Mouse (Mus musculus) liver, adult 2 months (tissue): Measurements from ENCODE around the gene Fzr1. TPM values are rescaled to one million over a fixed set of nuclear protein-coding genes. Genes with fewer than 3 reads are reported as not detected.

Experiments used
- DNase-seq: peaks from one replicate; pipeline ENCODE4 v3.0.0-alpha.2; 2011; ENCODE audit warnings: low read depth, low spot score; ENCODE audit errors: extremely low read depth
- H3K27ac ChIP-seq: fragments of 200-500 bp; replicated peaks from 2 replicates; pipeline ENCODE4 v1.5.1; 2012; ENCODE audit warnings: low read depth, mild to moderate bottlenecking, control low read depth, inconsistent platforms, low read length; ENCODE audit not compliant: insufficient read depth
- H3K27me3 ChIP-seq: fragments of 200-500 bp; 2 replicates; pipeline ENCODE4 v1.6.1; 2012; ENCODE audit warnings: mild to moderate bottlenecking, moderate library complexity, low read length, inconsistent platforms; ENCODE audit not compliant: control insufficient read depth, insufficient read depth
- H3K36me3 ChIP-seq: fragments of 200-500 bp; 2 replicates; pipeline ENCODE4 v1.6.1; 2012; ENCODE audit warnings: low read length, inconsistent platforms; ENCODE audit not compliant: control insufficient read depth, insufficient read depth
- H3K4me1 ChIP-seq: fragments of 200-500 bp; 2 replicates; pipeline ENCODE4 v1.6.1; 2011; ENCODE audit warnings: low read length; ENCODE audit not compliant: control insufficient read depth, insufficient read depth
- H3K4me3 ChIP-seq: fragments of 200-500 bp; 2 replicates; pipeline ENCODE4 v1.5.1; 2011; ENCODE audit warnings: low read depth, mild to moderate bottlenecking, control low read depth, low read length, moderate library complexity; ENCODE audit not compliant: insufficient read depth
- H3K79me2 ChIP-seq: fragments of 200-500 bp; 2 replicates; pipeline ENCODE4 v1.6.1; 2012; ENCODE audit warnings: inconsistent platforms, mild to moderate bottlenecking, low read length, moderate library complexity; ENCODE audit not compliant: control insufficient read depth, insufficient read depth
- H3K9ac ChIP-seq: fragments of 200-500 bp; 2 replicates; pipeline ENCODE4 v1.6.1; 2012; ENCODE audit warnings: low read depth, mild to moderate bottlenecking, control low read depth, inconsistent platforms, low read length
- CTCF ChIP-seq: fragments of 200-500 bp; IDR thresholded peaks from 2 replicates; pipeline ENCODE4 v1.5.1; 2011; ENCODE audit warnings: low read depth, low read length, control low read depth
- POLR2A ChIP-seq: fragments of 200-500 bp; IDR thresholded peaks from 2 replicates; pipeline ENCODE4 v1.6.1; 2011; ENCODE audit warnings: low read length, control low read depth; ENCODE audit not compliant: insufficient read depth; ENCODE audit errors: extremely low read depth
- WGBS: fragments of 180-500 bp; shearing (Covaris S2); methylation state at CpG from one replicate; pipeline ENCODE4 v1.1.7; 2018; 5-methylcytosine and 5-hydroxymethylcytosine counted together
- polyA plus RNA-seq: library from polyadenylated mRNA; depleted of rRNA; stranded (reverse); fragments of >200 nt; gene quantifications from 2 replicates; pipeline ENCODE4 v1.2.3, GENCODE M21; 2012
- total RNA-seq: library from RNA; depleted of rRNA; stranded (reverse); fragments of >200 nt; gene quantifications from 2 replicates; pipeline ENCODE4 v1.2.3, GENCODE M21; 2014

Fzr1 gene
- total and polyA plus RNA-seq, 2 experiments: 6.2 to 29.9 TPM

- 52% methylated on average over 12 of the region's 12 CpGs for WGBS
- DNase-seq: no peak
- TF ChIP-seq CTCF (no peak), POLR2A (no peak)
- 0 out of 2 replicates have a peak, but pooled peaks cover 3% of the 10 kb centered on the region for H3K79me2 ChIP-seq
- H3K4me1 ChIP-seq: peaks cover 13% of the 10 kb centered on the region
- no peak overlapping the region for H3K4me3 ChIP-seq
- H3K27me3 ChIP-seq: no peaks in the 10 kb centered on the region
- H3K36me3 ChIP-seq: no peaks in the 10 kb centered on the region
- H3K27ac ChIP-seq: no peak overlapping the region
- no peak overlapping the region for H3K9ac ChIP-seq
Observed at GRCm38 (mm10) chr10:81356352-81356990, 21.8 kb downstream of the Fzr1 start.

GRCm38 (mm10) chr10:81355533-81355932 is 22.8 kb downstream of the Fzr1 start:
- Histone ChIP-seq H3K4me1 (peaks cover 15% of the 10 kb centered on the region), H3K79me2 (0 out of 2 replicates have a peak, but pooled peaks cover 3% of the 10 kb centered on the region), H3K4me3 (no peak overlapping the region), H3K36me3 (no peaks in the 10 kb centered on the region), H3K9ac (no peak overlapping the region), H3K27me3 (no peaks in the 10 kb centered on the region), H3K27ac (no peak overlapping the region)
- no peak for TF ChIP-seq POLR2A
- WGBS: 87% methylated on average over 4 of the region's 4 CpGs
- DNase-seq: no peak

GRCm38 (mm10) chr10:81354738-81355477 is 23.4 kb downstream of the Fzr1 start:
- TF ChIP-seq CTCF (no peak), POLR2A (no peak)
- Histone ChIP-seq H3K27me3 (no peaks in the 10 kb centered on the region), H3K4me3 (no peak overlapping the region), H3K9ac (no peak overlapping the region), H3K36me3 (no peaks in the 10 kb centered on the region), H3K79me2 (0 out of 2 replicates have a peak, but pooled peaks cover 3% of the 10 kb centered on the region), H3K27ac (peak overlapping the region; percentile 26; the same call in 1 of the 2 replicates), H3K4me1 (peaks cover 15% of the 10 kb centered on the region)
- DNase-seq: no peak
- WGBS: 63% methylated on average over 9 of the region's 9 CpGs

GRCm38 (mm10) chr10:81351678-81352291 is 26.5 kb downstream of the Fzr1 start:
- Histone ChIP-seq H3K4me3 (no peak overlapping the region), H3K79me2 (no peaks in the 10 kb centered on the region), H3K4me1 (peaks cover 16% of the 10 kb centered on the region; the same call in 1 of the 2 replicates), H3K9ac (no peak overlapping the region), H3K36me3 (no peaks in the 10 kb centered on the region; the same call in 1 of the 2 replicates), H3K27ac (no peak overlapping the region), H3K27me3 (no peaks in the 10 kb centered on the region)
- TF ChIP-seq POLR2A (no peak), CTCF (no peak)
- DNase-seq: no peak
- 35% methylated on average over 9 of the region's 9 CpGs for WGBS

GRCm38 (mm10) chr10:81350351-81351063 is 27.8 kb downstream of the Fzr1 start, which contains the start of gene Hmg20b:
TSS of gene Hmg20b (minus strand) at chr10:81350480.
- Histone ChIP-seq H3K27ac (peak within 1 kb of the TSS; percentile 87), H3K9ac (peak within 1 kb of the TSS; percentile 93), H3K79me2 (no peaks in the 10 kb centered on the region), H3K4me3 (peak within 1 kb of the TSS; percentile 91), H3K4me1 (peaks cover 17% of the 10 kb centered on the region; the same call in 1 of the 2 replicates), H3K27me3 (no peaks in the 10 kb centered on the region), H3K36me3 (no peaks in the 10 kb centered on the region; the same call in 1 of the 2 replicates)
- TF ChIP-seq POLR2A: no peak
- peak; percentile 76; the same call in 1 of the 2 replicates for TF ChIP-seq CTCF
- under 1% methylated on average over 54 of the region's 54 CpGs for WGBS
- DNase-seq: peak; percentile 94
